Mouse (Mus musculus): ENCODE results near the gene Cebpe. TPM values are rescaled to one million over a fixed set of nuclear protein-coding genes. Genes with fewer than 3 reads are reported as not detected.

The Cebpe gene
- total and polyA plus RNA-seq, 3 experiments, result 0.32 TPM; not detected in 2

DNA sequence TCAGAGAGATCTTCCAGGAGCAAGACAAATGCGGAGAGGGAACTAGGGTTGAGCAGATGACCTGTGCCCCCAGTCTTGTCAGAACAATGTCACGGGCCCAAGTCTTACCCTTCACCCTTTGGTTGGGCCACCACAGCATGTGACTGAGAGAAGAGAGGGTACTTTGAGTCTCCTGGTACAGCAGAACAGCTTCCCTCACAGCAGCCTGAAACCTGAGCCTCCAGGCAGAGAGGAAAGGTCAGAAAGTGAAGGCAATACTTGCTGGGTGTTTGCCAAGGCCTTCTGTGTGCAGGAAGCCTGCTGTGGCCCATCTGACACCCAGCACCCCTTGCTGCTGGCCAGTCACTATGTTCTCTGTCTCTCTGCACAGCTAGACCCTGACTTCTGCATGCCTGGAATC lies 30.4 kb upstream of the Cebpe start:
- H3K79me2 ChIP-seq (ENCODE audit: control insufficient read depth, insufficient read depth, low read length, poor library complexity), result no peaks in the 10 kb centered on the region
- TF ChIP-seq TBP (IDR thresholded peaks at IDR 0.05; ENCODE audit: low read depth, low read length) (no peak), MAZ (IDR thresholded peaks at IDR 0.05; ENCODE audit: low read depth, low read length) (no peak)

DNA sequence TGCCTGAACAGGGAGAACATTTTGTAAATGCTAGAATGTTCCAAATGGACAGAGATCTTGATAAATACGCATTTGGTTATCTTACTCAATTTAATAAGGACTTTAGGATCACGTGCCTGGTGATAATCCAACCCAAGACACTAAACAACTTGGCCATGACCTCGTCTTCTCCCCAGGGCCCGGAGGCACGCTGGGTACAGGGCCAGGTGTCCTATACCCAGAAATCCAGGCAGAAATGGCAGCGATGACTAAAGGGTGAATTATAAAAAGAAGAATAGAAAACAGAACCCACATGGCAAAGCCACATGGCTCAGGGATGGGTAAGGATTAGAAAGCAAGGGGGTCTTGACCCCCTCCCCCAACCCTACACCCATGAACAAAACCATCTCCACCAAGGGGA lies 29.7 kb upstream of the Cebpe start:
- no peak for DNase-seq (ENCODE audit: low read depth, low spot score)
- no peak overlapping the region for H3K4me3 ChIP-seq (ENCODE audit: control insufficient read depth in 1 of 2, insufficient read depth in 1 of 2, low read depth in 2 of 2, low read length in 2 of 2)
- no peaks in the 10 kb centered on the region for H3K79me2 ChIP-seq (ENCODE audit: control insufficient read depth, insufficient read depth, low read length, poor library complexity)
- no peaks in the 10 kb centered on the region for H3K9me3 ChIP-seq (replicated peaks; ENCODE audit: insufficient read depth, low read length)
- no peaks in the 10 kb centered on the region; a peak in 1 of 4 replicates for H3K27me3 ChIP-seq (ENCODE audit: control insufficient read depth in 1 of 2, insufficient read depth in 2 of 2, low read length in 2 of 2)
- H3K4me1 ChIP-seq (ENCODE audit: control insufficient read depth in 1 of 2, insufficient read depth in 2 of 2, low read length in 2 of 2), result peaks cover 6 to 17% of the 10 kb centered on the region in 2 experiments
- H3K27ac ChIP-seq (ENCODE audit: control insufficient read depth, low read depth, low read length), result no peak overlapping the region
- no peak for TF ChIP-seq POLR2AphosphoS5 (IDR thresholded peaks at IDR 0.05; ENCODE audit: borderline replicate concordance, low read depth, low read length)
- TF ChIP-seq MYC (IDR thresholded peaks at IDR 0.05; ENCODE audit: low read depth, low read length), result no peak
- TF ChIP-seq RAD21 (IDR thresholded peaks at IDR 0.05; ENCODE audit: low read depth, low read length), result no peak
- no peak for TF ChIP-seq USF2 (IDR thresholded peaks at IDR 0.05; ENCODE audit: borderline replicate concordance in 1 of 2, insufficient read depth in 1 of 2, low read depth in 1 of 2, low read length in 2 of 2)
- TF ChIP-seq ZC3H11A (IDR thresholded peaks at IDR 0.05; ENCODE audit: low read depth, low read length), result no peak
- no peak for TF ChIP-seq GABPA (IDR thresholded peaks at IDR 0.05; ENCODE audit: low read depth, low read length)
- TF ChIP-seq TAL1 (IDR thresholded peaks at IDR 0.05; ENCODE audit: low read length), result no peak
- TF ChIP-seq ETS1 (IDR thresholded peaks at IDR 0.05; ENCODE audit: low read depth, low read length), result no peak
- TF ChIP-seq KAT2A (conservative IDR thresholded peaks at IDR 0.05; ENCODE audit: low read depth, low read length), result no peak
- TF ChIP-seq BHLHE40 (IDR thresholded peaks at IDR 0.05; ENCODE audit: borderline replicate concordance, low read depth, low read length), result no peak
- no peak for TF ChIP-seq GATA1 (IDR thresholded peaks at IDR 0.05; ENCODE audit: low read depth, low read length)
- no peak for TF ChIP-seq CTCF (IDR thresholded peaks at IDR 0.05 in 2 of 3, conservative IDR thresholded peaks at IDR 0.05 in 1 of 3; ENCODE audit: control insufficient read depth in 1 of 3, insufficient read depth in 1 of 3, low read depth in 2 of 3, low read length in 3 of 3, poor library complexity in 1 of 3, severe bottlenecking in 1 of 3)
- no peak for TF ChIP-seq HCFC1 (IDR thresholded peaks at IDR 0.05; ENCODE audit: low read depth, low read length)
- no peak for TF ChIP-seq ZMIZ1 (IDR thresholded peaks at IDR 0.05; ENCODE audit: low read depth, low read length)
- no peak for TF ChIP-seq POLR2A (IDR thresholded peaks at IDR 0.05; ENCODE audit: control insufficient read depth in 1 of 2, insufficient read depth in 1 of 2, low read depth in 1 of 2, low read length in 2 of 2, poor library complexity in 1 of 2)
- TF ChIP-seq MAZ (IDR thresholded peaks at IDR 0.05; ENCODE audit: low read depth, low read length), result no peak
- TF ChIP-seq MAX (IDR thresholded peaks at IDR 0.05; ENCODE audit: low read length), result no peak
- TF ChIP-seq POLR2AphosphoS2 (IDR thresholded peaks at IDR 0.05; ENCODE audit: low read length), result no peak
- TF ChIP-seq NRF1 (IDR thresholded peaks at IDR 0.05; ENCODE audit: insufficient read depth, low read depth, low read length, poor library complexity, severe bottlenecking), result no peak
- peaks cover 0 to 17% of the 10 kb centered on the region in 2 experiments; a peak in 2 of 4 replicates for H3K36me3 ChIP-seq (ENCODE audit: control insufficient read depth in 1 of 2, insufficient read depth in 2 of 2, low read length in 2 of 2)
- H3K9ac ChIP-seq (ENCODE audit: control insufficient read depth, low read depth, low read length, poor library complexity, severe bottlenecking), result no peak overlapping the region

More for the DNA sequence above, 30.4 kb upstream of the Cebpe start:
- Histone ChIP-seq H3K27ac (ENCODE audit: control insufficient read depth, low read depth, low read length) (no peak overlapping the region), H3K36me3 (ENCODE audit: control insufficient read depth in 1 of 2, insufficient read depth in 2 of 2, low read length in 2 of 2) (peaks cover 0 to 17% of the 10 kb centered on the region in 2 experiments; a peak in 2 of 4 replicates), H3K9me3 (replicated peaks; ENCODE audit: insufficient read depth, low read length) (no peaks in the 10 kb centered on the region), H3K4me1 (ENCODE audit: control insufficient read depth in 1 of 2, insufficient read depth in 2 of 2, low read length in 2 of 2) (peaks cover 6 to 17% of the 10 kb centered on the region in 2 experiments), H3K4me3 (ENCODE audit: control insufficient read depth in 1 of 2, insufficient read depth in 1 of 2, low read depth in 2 of 2, low read length in 2 of 2) (no peak overlapping the region), H3K9ac (ENCODE audit: control insufficient read depth, low read depth, low read length, poor library complexity, severe bottlenecking) (no peak overlapping the region), H3K27me3 (ENCODE audit: control insufficient read depth in 1 of 2, insufficient read depth in 2 of 2, low read length in 2 of 2) (no peaks in the 10 kb centered on the region; a peak in 1 of 4 replicates)
- no peak for DNase-seq (ENCODE audit: low read depth, low spot score)
